Mouse (Mus musculus): ENCODE results near the gene C3ar1.

DNA sequence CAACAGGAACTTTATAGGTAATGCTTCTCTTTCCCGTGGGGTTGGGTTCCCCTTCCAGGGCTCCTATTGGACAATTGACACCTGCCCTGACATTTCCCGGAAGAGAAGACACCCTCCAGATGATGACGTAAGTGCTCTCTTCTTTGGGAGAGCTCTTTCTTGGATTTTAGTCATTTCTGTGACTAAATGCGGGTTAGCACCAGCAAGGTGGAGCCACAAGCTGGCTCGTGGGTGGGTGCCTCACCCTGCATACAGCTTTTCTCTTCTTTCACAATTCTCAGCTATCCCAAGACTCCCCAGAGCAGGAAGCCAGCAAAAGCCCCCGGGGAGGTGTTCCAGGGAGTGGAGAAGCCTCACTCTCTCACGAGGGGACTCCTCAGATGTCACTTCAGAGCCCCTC, 23.1 kb downstream of the C3ar1 start:
- no peak for TF ChIP-seq POLR2A (IDR thresholded peaks at IDR 0.05; ENCODE audit: borderline replicate concordance, low read depth, low read length)
- no peak for TF ChIP-seq CTCF (IDR thresholded peaks at IDR 0.05; ENCODE audit: low read depth, low read length)

All from bone marrow macrophage, adult 2 months (primary cell).